Mouse (Mus musculus) kidney, embryonic 16.5 days (tissue): ENCODE measurements around the gene Alkbh3. TPM values are rescaled to one million over a fixed set of nuclear protein-coding genes. Genes with fewer than 3 reads are reported as not detected.

Source experiments
- ATAC-seq: fragments of 200-750 bp; cut with Nextera tagmentation; 2 replicates; pipeline ENCODE4 v1.8.0; 2017; ENCODE audit warnings: moderate TSS enrichment; ENCODE audit not compliant: low FRiP score, low TSS enrichment
- H3K27ac ChIP-seq: fragments of 300-500 bp; sonication (generic); 2 replicates; pipeline ENCODE4 v1.5.1; 2014; ENCODE audit warnings: low read length
- H3K27me3 ChIP-seq: fragments of 300-500 bp; sonication (generic); 2 replicates; pipeline ENCODE4 v1.6.1; 2014; ENCODE audit warnings: low read length, control low read depth, mixed read lengths; ENCODE audit not compliant: insufficient read depth
- H3K36me3 ChIP-seq: fragments of 300-500 bp; sonication (generic); 2 replicates; pipeline ENCODE4 v1.6.1; 2014; ENCODE audit warnings: low read length, control low read depth, mixed read lengths; ENCODE audit not compliant: insufficient read depth
- H3K4me1 ChIP-seq: fragments of 300-500 bp; sonication (generic); 2 replicates; pipeline ENCODE4 v1.6.1; 2014; ENCODE audit warnings: low read length, control low read depth, mixed read lengths; ENCODE audit not compliant: insufficient read depth
- H3K4me2 ChIP-seq: fragments of 300-500 bp; sonication (generic); replicated peaks from 2 replicates; pipeline ENCODE4 v1.6.1; 2014; ENCODE audit warnings: low read depth, low read length
- H3K4me3 ChIP-seq: fragments of 300-500 bp; sonication (generic); 2 replicates; pipeline ENCODE4 v1.5.1; 2014; ENCODE audit warnings: mild to moderate bottlenecking, low read length
- H3K9ac ChIP-seq: fragments of 300-500 bp; sonication (generic); replicated peaks from 2 replicates; pipeline ENCODE4 v1.6.1; 2014; ENCODE audit warnings: low read length
- H3K9me3 ChIP-seq: fragments of 300-500 bp; sonication (generic); 2 replicates; pipeline ENCODE4 v1.6.1; 2016; ENCODE audit warnings: low read length, control low read depth
- WGBS: fragments of 180-500 bp; shearing (Covaris S2); extraction: QIAGEN DNeasy Blood & Tissue Kit; methylation state at CpG from one replicate; pipeline ENCODE4 v1.1.7; 2014; 5-methylcytosine and 5-hydroxymethylcytosine counted together
- polyA plus RNA-seq: library from polyadenylated mRNA; unstranded; fragments of >200 nt; fragmentation: Nextera tagmentation; extraction: Ambion mirVana; gene quantifications from 2 replicates; pipeline ENCODE4 v1.2.1, GENCODE M21; 2015

Gene Alkbh3
- polyA plus RNA-seq, 1 experiment from 2014 or later: 67.5 TPM

- H3K4me2 ChIP-seq: no peak overlapping the region
- H3K4me1 ChIP-seq: no peaks in the 10 kb centered on the region
- ATAC-seq: no peak
- no peak overlapping the region for H3K9ac ChIP-seq
- H3K36me3 ChIP-seq: peaks cover 54% of the 10 kb centered on the region
- H3K27ac ChIP-seq: peak overlapping the region; percentile 41; the same call in 1 of the 2 replicates
- no peaks in the 10 kb centered on the region for H3K27me3 ChIP-seq
- WGBS: 79% methylated on average over 6 of the region's 6 CpGs
- no peak overlapping the region for H3K4me3 ChIP-seq
- H3K9me3 ChIP-seq: no peaks in the 10 kb centered on the region
Measured at GRCm38 (mm10) chr2:94001411-94001810, 9.2 kb downstream of the Alkbh3 start.

GRCm38 (mm10) chr2:93996254-93996653 is 14.4 kb downstream of the Alkbh3 start, which contains the start of gene Gm27027:
Gene Gm27027, minus strand, starts transcription at chr2:93996354.
- peaks cover 50% of the 10 kb centered on the region for H3K36me3 ChIP-seq
- no peaks in the 10 kb centered on the region for H3K27me3 ChIP-seq
- no peak within 1 kb of the TSS for H3K27ac ChIP-seq
- no peak within 1 kb of the TSS for H3K4me2 ChIP-seq
- H3K9ac ChIP-seq: no peak within 1 kb of the TSS
- 82% methylated on average over 6 of the region's 6 CpGs for WGBS
- H3K4me1 ChIP-seq: no peaks in the 10 kb centered on the region
- H3K9me3 ChIP-seq: no peaks in the 10 kb centered on the region
- no peak for ATAC-seq
- H3K4me3 ChIP-seq: no peak within 1 kb of the TSS

GRCm38 (mm10) chr2:93992810-93993209 is 17.8 kb downstream of the Alkbh3 start:
- no peak overlapping the region for H3K27ac ChIP-seq
- H3K27me3 ChIP-seq: no peaks in the 10 kb centered on the region
- no peaks in the 10 kb centered on the region for H3K9me3 ChIP-seq
- no peak overlapping the region for H3K4me3 ChIP-seq
- H3K4me2 ChIP-seq: no peak overlapping the region
- no peak for ATAC-seq
- no peak overlapping the region for H3K9ac ChIP-seq
- no peaks in the 10 kb centered on the region for H3K4me1 ChIP-seq
- WGBS: 63% methylated on average over 3 of the region's 3 CpGs
- peaks cover 40% of the 10 kb centered on the region for H3K36me3 ChIP-seq

- Histone ChIP-seq H3K36me3 (peaks cover 40% of the 10 kb centered on the region), H3K4me3 (no peak overlapping the region), H3K4me1 (0 out of 2 replicates have a peak, but pooled peaks cover under 1% of the 10 kb centered on the region), H3K4me2 (no peak overlapping the region), H3K27ac (no peak overlapping the region), H3K9me3 (no peaks in the 10 kb centered on the region), H3K9ac (no peak overlapping the region), H3K27me3 (no peaks in the 10 kb centered on the region)
- no peak for ATAC-seq
- 50% methylated on average over 5 of the region's 5 CpGs for WGBS
Measured at GRCm38 (mm10) chr2:93992259-93992658, 18.3 kb downstream of the Alkbh3 start.

GRCm38 (mm10) chr2:93991336-93991735 is 19.3 kb downstream of the Alkbh3 start:
- Histone ChIP-seq H3K36me3 (peaks cover 37% of the 10 kb centered on the region), H3K4me1 (peaks cover 8% of the 10 kb centered on the region; the same call in 1 of the 2 replicates), H3K27me3 (no peaks in the 10 kb centered on the region), H3K4me2 (no peak overlapping the region), H3K4me3 (no peak overlapping the region), H3K9me3 (no peaks in the 10 kb centered on the region), H3K9ac (no peak overlapping the region), H3K27ac (no peak overlapping the region)
- WGBS: 73% methylated on average over 3 of the region's 3 CpGs
- ATAC-seq: no peak

GRCm38 (mm10) chr2:93988440-93988839 is 22.2 kb downstream of the Alkbh3 start:
- peaks cover 16% of the 10 kb centered on the region; the same call in 1 of the 2 replicates for H3K4me1 ChIP-seq
- WGBS: 89% methylated on average over 2 of the region's 2 CpGs
- H3K4me3 ChIP-seq: no peak overlapping the region
- no peak overlapping the region for H3K27ac ChIP-seq
- H3K4me2 ChIP-seq: no peak overlapping the region
- ATAC-seq: no peak
- no peak overlapping the region for H3K9ac ChIP-seq
- H3K36me3 ChIP-seq: peaks cover 18% of the 10 kb centered on the region
- no peaks in the 10 kb centered on the region for H3K9me3 ChIP-seq
- no peaks in the 10 kb centered on the region for H3K27me3 ChIP-seq

- Histone ChIP-seq H3K4me3 (no peak overlapping the region), H3K9ac (no peak overlapping the region), H3K36me3 (peaks cover 29% of the 10 kb centered on the region), H3K27ac (no peak overlapping the region), H3K4me2 (no peak overlapping the region), H3K27me3 (no peaks in the 10 kb centered on the region), H3K9me3 (no peaks in the 10 kb centered on the region), H3K4me1 (peaks cover 17% of the 10 kb centered on the region; the same call in 1 of the 2 replicates)
- ATAC-seq: no peak
- 56% methylated on average over 4 of the region's 4 CpGs for WGBS
Measured at GRCm38 (mm10) chr2:93982457-93983235, 28.0 kb downstream of the Alkbh3 start.

- ATAC-seq: no peak
- no peaks in the 10 kb centered on the region for H3K9me3 ChIP-seq
- 79% methylated on average over 7 of the region's 7 CpGs for WGBS
- H3K4me3 ChIP-seq: no peak overlapping the region
- no peak overlapping the region for H3K27ac ChIP-seq
- no peak overlapping the region for H3K4me2 ChIP-seq
- peaks cover 21% of the 10 kb centered on the region for H3K4me1 ChIP-seq
- H3K9ac ChIP-seq: no peak overlapping the region
- H3K27me3 ChIP-seq: no peaks in the 10 kb centered on the region
- peaks cover 25% of the 10 kb centered on the region for H3K36me3 ChIP-seq
Measured at GRCm38 (mm10) chr2:93979249-93980120, 31.1 kb downstream of the Alkbh3 start.

- Histone ChIP-seq H3K4me3 (peak overlapping the region; percentile 49), H3K27ac (peak overlapping the region; percentile 59), H3K36me3 (peaks cover 17% of the 10 kb centered on the region), H3K9ac (peak overlapping the region; percentile 66), H3K9me3 (no peaks in the 10 kb centered on the region), H3K4me1 (peaks cover 21% of the 10 kb centered on the region), H3K4me2 (peak overlapping the region; percentile 85), H3K27me3 (peaks cover 5% of the 10 kb centered on the region; the same call in 1 of the 2 replicates)
- 2% methylated on average over 37 of the region's 37 CpGs for WGBS
- ATAC-seq: peak; percentile 84
Measured at GRCm38 (mm10) chr2:93976436-93977252, 34.0 kb downstream of the Alkbh3 start.
